Mouse (Mus musculus): ENCODE measurements around the gene Efcab2.

Efcab2 gene

GRCm38 (mm10) chr1:178405951-178406711 is at the start of gene Efcab2:
Gene Efcab2 (plus strand): TSS chr1:178406085.
- peak; percentile 93 to 95 for DNase-seq

DNA sequence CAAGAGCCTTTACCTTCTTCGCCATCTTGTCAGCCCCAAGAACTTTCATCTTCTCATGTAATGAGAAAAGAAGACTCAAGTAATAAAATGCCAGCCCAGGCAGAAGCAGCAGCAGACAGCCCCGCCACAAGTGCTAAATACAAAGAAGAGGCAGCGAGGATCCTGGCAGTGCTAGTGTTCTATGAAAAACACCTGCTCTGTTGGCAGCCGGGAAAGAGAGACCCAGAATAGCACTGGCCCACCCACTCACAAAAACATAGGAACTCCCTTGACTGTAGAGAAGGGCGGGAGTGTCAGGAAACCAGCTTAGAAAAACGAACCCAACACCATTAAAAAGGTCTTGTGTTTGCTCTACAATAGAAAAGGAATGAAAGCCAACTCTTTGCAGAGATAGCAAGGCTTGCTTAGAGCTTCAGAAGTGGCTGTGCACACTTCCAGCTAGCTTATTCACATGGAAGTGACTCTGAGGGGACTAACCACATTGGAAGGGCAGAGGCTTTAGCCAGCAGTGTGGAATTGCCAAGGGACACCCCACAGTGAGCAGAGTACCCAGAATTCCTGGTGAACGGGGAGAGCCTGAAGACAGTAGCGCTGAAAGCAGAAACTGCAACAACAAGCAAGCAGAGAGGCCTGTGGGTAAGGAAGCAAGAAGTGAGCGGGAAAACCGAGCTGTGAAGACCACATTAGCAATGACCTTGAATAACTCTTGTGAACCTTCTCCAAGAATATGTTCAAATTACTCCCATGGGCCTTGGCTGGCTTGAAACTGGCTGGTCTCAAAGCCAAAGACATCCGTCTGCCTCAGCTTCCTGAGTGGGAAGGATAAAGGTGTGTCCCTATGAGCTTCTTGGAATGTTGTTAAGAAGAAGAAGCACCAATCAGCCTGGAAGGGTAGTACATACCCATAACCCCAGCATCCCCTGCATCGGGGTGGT is 47.8 kb upstream of the Efcab2 start:
- no peak for DNase-seq

GRCm38 (mm10) chr1:178360264-178360663 is 45.6 kb upstream of the Efcab2 start:
- DNase-seq: no peak

- no peak for DNase-seq
Measured at GRCm38 (mm10) chr1:178360702-178361101, 45.2 kb upstream of the Efcab2 start.

DNA sequence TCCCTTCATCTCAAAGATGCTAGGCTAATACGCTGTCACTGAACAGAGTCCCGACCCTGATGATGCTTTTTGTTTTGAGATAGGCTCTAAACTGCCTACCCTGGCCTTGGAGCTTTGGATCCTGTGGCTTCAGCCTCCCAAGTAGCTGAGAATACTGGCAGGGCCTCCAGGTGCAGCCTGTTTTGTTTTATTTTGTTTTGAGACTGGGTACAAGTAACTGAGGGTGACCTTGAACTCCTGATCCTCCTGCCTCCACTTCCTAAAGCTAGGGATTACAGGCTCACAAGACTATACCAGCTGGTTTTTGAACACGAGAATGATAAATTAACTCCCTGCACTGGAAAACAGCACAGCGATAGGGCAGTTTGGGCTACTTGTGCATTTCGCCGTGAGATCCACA is 40.7 kb upstream of the Efcab2 start:
- DNase-seq: no peak

GRCm38 (mm10) chr1:178368121-178368520 is 37.8 kb upstream of the Efcab2 start:
- peak; percentile 14 to 26 for DNase-seq

GRCm38 (mm10) chr1:178368548-178369271 is 37.2 kb upstream of the Efcab2 start:
- peak; percentile 95 for DNase-seq

- DNase-seq: peak; percentile 73 to 81
Measured at GRCm38 (mm10) chr1:178369272-178369651, 36.6 kb upstream of the Efcab2 start.

DNA sequence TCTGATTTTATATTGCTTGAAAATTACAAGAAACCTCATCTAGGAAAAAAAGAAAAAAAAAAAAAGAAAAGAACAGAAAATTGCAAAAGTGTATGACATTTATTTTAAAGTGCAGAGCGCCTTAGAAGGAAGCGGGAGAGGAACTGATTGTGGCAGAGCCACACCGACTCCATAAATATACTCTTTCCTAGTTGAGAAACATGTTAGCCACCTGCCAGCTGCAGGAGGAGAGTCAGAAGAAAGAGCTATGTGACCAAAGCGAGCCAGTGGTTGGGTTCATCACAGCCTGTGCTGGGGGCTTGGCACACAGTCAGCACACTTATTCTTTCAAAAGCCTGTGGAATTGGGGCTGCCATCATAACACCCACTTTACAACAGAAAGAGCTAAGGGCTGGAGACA is 33.2 kb upstream of the Efcab2 start:
- DNase-seq: no peak

GRCm38 (mm10) chr1:178375381-178375780 is 30.5 kb upstream of the Efcab2 start:
- DNase-seq: no peak

- no peak for DNase-seq
Measured at GRCm38 (mm10) chr1:178376061-178376460, 29.8 kb upstream of the Efcab2 start.

GRCm38 (mm10) chr1:178376907-178377306 is 29.0 kb upstream of the Efcab2 start:
- DNase-seq: peak in 1 of 2 experiments; percentile 32

GRCm38 (mm10) chr1:178378115-178378514 is 27.8 kb upstream of the Efcab2 start:
- no peak for DNase-seq

- DNase-seq: no peak
Measured at GRCm38 (mm10) chr1:178379224-178379623, 26.7 kb upstream of the Efcab2 start.

DNA sequence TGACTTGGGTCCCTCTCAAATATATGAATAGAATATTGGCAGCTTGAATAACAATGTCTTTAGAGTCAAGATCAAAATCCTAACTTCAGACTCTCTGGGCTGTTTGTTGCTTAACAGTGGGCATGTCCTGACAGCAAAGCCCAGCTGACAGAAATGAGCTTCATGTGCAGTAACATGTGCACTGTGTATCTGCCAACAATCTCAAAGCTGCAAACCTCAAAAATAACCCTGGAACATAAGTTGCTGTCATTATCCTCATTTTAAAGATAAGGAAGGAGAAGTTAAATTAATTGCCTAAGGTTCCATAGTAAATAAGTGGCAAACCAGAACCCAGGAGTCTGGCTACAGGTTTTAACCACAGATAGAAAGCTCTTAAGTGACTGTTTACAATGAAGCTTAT is 23.7 kb upstream of the Efcab2 start:
- DNase-seq: no peak

GRCm38 (mm10) chr1:178388802-178389201 is 17.1 kb upstream of the Efcab2 start:
- no peak for DNase-seq

GRCm38 (mm10) chr1:178389401-178389800 is 16.5 kb upstream of the Efcab2 start:
- DNase-seq: no peak

- DNase-seq: no peak
Measured at GRCm38 (mm10) chr1:178392970-178393369, 12.9 kb upstream of the Efcab2 start.

- DNase-seq: no peak
Measured at GRCm38 (mm10) chr1:178395091-178395490, 10.8 kb upstream of the Efcab2 start.

GRCm38 (mm10) chr1:178396383-178396782 is 9.5 kb upstream of the Efcab2 start:
- DNase-seq: peak; percentile 86 to 91

DNA sequence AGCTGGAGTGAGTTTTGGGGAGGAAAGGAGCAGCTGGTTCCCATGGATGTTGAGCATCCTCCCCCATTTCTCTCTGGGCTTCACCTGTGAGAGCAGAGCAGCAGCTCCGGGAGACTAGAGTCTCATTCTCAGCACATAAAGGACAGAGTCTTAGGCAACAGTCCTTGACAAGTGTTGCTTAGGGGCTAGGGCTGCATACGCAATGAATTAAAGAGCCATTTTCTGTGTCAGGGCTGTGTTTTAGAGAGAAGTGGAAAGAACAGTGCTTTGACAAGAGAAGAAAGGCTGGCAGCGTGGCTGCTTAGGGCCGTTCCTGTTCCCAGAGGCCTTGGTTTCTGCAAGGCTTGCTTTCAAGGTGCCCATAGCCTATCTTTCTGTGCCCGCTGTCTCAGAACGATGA is 6.0 kb upstream of the Efcab2 start:
- DNase-seq: no peak

DNA sequence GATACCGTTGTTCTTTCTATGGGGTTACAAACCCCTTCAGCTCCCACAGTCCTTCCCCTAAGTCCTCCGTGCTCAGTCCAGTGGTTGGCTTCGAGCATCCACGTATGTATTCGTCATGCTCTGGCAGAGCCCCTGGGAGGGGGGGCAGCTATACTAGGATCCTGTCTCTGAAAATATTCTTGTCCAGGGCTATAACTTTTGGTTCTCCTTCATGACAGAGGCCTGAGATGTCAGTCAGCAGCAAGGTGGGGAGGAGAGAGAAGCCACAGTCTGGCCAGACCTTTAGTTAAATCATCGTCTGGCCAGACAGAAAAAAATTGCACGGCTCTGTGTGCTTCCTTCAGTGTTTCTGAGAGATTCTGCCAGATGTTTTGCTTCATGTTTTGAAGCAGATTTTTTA is 5.2 kb upstream of the Efcab2 start:
- DNase-seq: no peak

GRCm38 (mm10) chr1:178401960-178402359 is 3.9 kb upstream of the Efcab2 start:
- no peak for DNase-seq
